Mouse (Mus musculus): ENCODE results near the gene Hs3st6. TPM values are rescaled to one million over a fixed set of nuclear protein-coding genes. Genes with fewer than 3 reads are reported as not detected.

Hs3st6 gene
- 0.48 TPM in 1 of 2 replicates, not detected in the other for polyA plus RNA-seq (2014; fragmentation: Nextera tagmentation; extraction: Ambion mirVana)

DNA sequence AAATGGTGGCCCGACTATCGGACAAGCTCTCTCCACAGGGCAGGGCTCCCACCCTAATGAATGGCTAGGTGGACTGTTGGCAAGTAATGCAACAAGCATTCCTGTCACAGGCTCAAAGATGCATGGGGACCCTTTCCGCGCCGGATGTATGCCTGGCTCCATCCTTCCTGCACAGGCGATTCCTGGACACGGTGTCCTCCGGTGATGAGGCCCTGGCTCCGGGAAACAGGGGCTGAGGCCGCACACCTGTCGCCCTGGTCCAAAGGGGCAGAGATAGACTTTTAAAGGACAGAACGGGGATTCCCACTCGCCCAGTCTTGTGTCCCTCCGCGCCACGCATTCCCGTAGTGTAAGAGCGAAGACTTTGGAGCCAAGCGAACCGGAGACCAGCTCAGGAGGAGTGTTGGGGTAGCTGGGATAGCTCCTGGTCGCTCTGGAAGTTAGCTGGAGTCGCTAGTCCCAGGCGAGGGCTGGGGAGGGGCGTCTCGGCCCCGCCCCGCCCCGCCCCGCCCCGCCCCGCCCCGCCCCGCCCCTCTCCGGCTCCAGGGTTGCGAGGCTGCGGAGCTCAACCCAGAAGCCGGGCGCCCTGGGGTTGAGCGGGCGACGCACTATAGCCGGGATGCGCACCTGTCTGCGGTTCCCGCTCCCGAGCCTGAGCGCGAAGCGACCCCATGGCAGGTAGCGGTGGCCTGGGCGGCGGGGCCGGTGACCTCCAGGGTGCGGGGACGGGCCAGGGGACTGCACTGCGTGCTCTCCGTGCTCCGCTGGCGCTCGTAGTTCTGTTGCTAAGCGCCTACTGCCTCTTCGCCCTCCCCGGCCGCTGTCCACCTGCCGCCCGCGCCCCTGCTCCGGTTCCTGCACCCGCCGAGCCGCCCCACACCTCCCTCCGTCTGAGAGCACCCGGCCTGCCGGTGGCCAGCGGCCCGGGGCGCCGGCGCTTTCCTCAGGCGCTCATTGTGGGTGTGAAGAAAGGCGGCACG lies at the start of gene Hs3st6:
Gene Hs3st6 (plus strand): TSS at position 574 of the 980 bp plus-strand sequence.
- H3K36me3 ChIP-seq (ENCODE audit: control insufficient read depth, insufficient read depth, low read length), result no peaks in the 10 kb centered on the region
- H3K27ac ChIP-seq (ENCODE audit: low read depth, low read length), result no peak within 1 kb of the TSS
- peaks cover 47% of the 10 kb centered on the region for H3K27me3 ChIP-seq (ENCODE audit: control insufficient read depth, insufficient read depth, low read length)
- no peaks in the 10 kb centered on the region for H3K9me3 ChIP-seq (ENCODE audit: control insufficient read depth, low read length)
- under 1% methylated on average over 71 of the region's 82 CpGs for WGBS
- H3K4me2 ChIP-seq (ENCODE audit: low read depth, low read length), result peak within 1 kb of the TSS; percentile 69
- 0 out of 2 replicates have a peak, but pooled peaks cover 6% of the 10 kb centered on the region for H3K4me1 ChIP-seq (ENCODE audit: control insufficient read depth, insufficient read depth, low read length)
- peak within 1 kb of the TSS; percentile 47; the same call in 1 of the 2 replicates for H3K9ac ChIP-seq (replicated peaks; ENCODE audit: low read depth, low read length)
- peak within 1 kb of the TSS; percentile 38 for H3K4me3 ChIP-seq (ENCODE audit: low read depth, low read length)
- ATAC-seq (ENCODE audit: low read depth), result peak; percentile 58; the same call in 1 of the 2 replicates

DNA sequence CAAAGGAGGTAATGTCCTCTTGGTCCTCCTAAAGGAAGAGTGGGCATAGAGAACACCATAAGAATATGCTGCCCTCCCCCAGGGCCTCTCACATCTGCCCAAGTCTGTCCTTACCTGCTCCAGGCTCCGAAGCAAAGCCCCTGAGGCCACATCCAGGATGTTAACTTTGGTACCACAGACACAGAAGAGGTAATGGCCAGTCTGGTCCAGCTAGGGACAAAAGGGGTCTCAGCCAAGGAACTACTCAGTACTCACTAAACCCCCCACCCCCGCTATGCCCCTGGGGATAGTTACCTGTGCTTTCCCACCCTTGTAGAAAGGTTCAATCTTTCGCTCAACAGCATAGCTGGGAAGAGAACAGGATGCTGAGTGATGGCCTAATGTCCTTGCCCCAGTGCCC lies 47.0 kb upstream of the Hs3st6 start:
- no peak for ATAC-seq (ENCODE audit: low read depth)
- Histone ChIP-seq H3K9ac (replicated peaks; ENCODE audit: low read depth, low read length) (no peak overlapping the region), H3K4me2 (ENCODE audit: low read depth, low read length) (no peak overlapping the region), H3K4me3 (ENCODE audit: low read depth, low read length) (no peak overlapping the region), H3K27ac (ENCODE audit: low read depth, low read length) (no peak overlapping the region), H3K9me3 (ENCODE audit: control insufficient read depth, low read length) (no peaks in the 10 kb centered on the region), H3K27me3 (ENCODE audit: control insufficient read depth, insufficient read depth, low read length) (no peaks in the 10 kb centered on the region), H3K4me1 (ENCODE audit: control insufficient read depth, insufficient read depth, low read length) (peaks cover 7% of the 10 kb centered on the region; the same call in 1 of the 2 replicates), H3K36me3 (ENCODE audit: control insufficient read depth, insufficient read depth, low read length) (peaks cover 28% of the 10 kb centered on the region)
- 97% methylated on average over 3 of the region's 3 CpGs for WGBS

DNA sequence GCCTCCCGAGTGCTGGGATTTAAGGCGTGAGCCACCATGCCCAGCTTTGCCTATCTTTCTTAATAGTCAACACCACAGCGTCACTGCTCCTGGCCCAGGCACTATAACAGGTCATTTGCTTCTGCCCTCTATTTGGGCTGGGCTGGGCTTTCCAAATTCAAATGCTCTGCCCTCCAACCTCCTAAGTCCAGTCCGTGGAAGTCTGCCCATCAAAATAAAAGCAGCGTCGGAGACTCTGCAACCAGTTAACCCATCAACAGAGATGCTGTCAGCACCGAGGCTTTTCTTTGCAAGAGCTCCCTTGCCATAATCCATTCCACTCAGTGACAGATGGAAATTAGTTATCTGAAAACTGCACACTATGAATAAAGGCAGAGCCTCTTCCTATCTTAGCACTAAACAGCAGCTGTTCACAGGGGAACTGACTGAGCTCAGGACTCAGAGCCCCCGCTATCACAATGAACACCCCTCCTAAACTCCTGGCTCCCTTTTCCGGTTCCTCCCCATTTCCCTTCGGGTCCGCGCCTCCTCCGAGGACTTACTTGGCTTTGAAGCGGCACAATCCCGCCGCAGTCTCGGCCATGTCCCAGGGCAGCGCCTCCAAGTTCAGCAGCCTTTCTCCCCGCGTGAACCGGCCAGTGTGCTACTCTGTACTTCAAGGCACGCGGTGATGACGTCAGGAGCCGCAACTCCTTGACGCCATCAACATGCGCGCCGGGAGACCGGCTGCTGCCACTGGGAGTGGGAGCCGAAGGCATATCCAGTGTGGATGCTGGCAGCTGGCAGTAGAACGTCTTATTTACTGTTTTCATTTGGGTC lies 45.6 kb upstream of the Hs3st6 start, which contains the start of gene Tbl3:
Gene Tbl3 (minus strand): TSS at position 679 of the 819 bp plus-strand sequence.
- Histone ChIP-seq H3K4me1 (ENCODE audit: control insufficient read depth, insufficient read depth, low read length) (peaks cover 7% of the 10 kb centered on the region; the same call in 1 of the 2 replicates), H3K9me3 (ENCODE audit: control insufficient read depth, low read length) (no peaks in the 10 kb centered on the region), H3K27ac (ENCODE audit: low read depth, low read length) (peak within 1 kb of the TSS; percentile 73), H3K9ac (replicated peaks; ENCODE audit: low read depth, low read length) (peak within 1 kb of the TSS; percentile 68), H3K27me3 (ENCODE audit: control insufficient read depth, insufficient read depth, low read length) (no peaks in the 10 kb centered on the region), H3K36me3 (ENCODE audit: control insufficient read depth, insufficient read depth, low read length) (peaks cover 15% of the 10 kb centered on the region; the same call in 1 of the 2 replicates), H3K4me2 (ENCODE audit: low read depth, low read length) (peak within 1 kb of the TSS; percentile 89), H3K4me3 (ENCODE audit: low read depth, low read length) (peak within 1 kb of the TSS; percentile 80)
- ATAC-seq (ENCODE audit: low read depth), result peak; percentile 93
- WGBS, result 4% methylated on average over 32 of the region's 32 CpGs

DNA sequence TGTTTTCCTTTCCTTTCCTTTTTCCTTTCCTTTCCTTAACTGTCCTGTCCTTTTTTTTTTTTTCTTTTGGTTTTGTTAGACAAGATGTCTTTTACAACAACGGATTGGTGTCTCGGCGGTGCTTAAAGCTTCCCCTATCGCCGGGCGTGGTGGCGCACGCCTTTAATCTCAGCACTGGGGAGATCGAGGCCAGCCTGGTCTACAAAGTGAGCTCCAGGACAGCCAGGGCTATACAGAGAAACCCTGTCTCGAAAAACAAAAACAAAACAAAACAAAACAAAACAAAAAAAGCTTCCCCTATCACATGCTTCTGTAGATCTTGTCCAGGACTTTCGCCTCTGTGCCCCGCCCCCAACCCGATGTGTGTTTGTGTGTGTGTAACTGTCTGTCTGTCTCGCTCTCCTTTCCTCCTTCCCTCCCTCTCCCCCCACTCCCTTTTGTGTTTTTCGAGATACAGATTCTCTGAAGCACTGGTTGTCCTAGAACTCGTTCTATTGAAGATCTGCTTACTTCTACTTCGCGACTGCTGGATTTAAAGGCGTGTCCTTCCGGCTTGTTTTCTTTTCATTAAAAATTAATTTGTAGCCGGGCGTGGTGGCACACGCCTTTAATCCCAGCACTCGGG lies 44.9 kb upstream of the Hs3st6 start:
- ATAC-seq (ENCODE audit: low read depth), result peak; percentile 51; the same call in 1 of the 2 replicates
- 7% methylated on average over 24 of the region's 24 CpGs for WGBS
- Histone ChIP-seq H3K9ac (replicated peaks; ENCODE audit: low read depth, low read length) (peak overlapping the region; percentile 68), H3K4me1 (ENCODE audit: control insufficient read depth, insufficient read depth, low read length) (peaks cover 7% of the 10 kb centered on the region; the same call in 1 of the 2 replicates), H3K27ac (ENCODE audit: low read depth, low read length) (peak overlapping the region; percentile 73), H3K9me3 (ENCODE audit: control insufficient read depth, low read length) (no peaks in the 10 kb centered on the region), H3K27me3 (ENCODE audit: control insufficient read depth, insufficient read depth, low read length) (no peaks in the 10 kb centered on the region), H3K4me3 (ENCODE audit: low read depth, low read length) (peak overlapping the region; percentile 80), H3K36me3 (ENCODE audit: control insufficient read depth, insufficient read depth, low read length) (peaks cover 13% of the 10 kb centered on the region; the same call in 1 of the 2 replicates), H3K4me2 (ENCODE audit: low read depth, low read length) (peak overlapping the region; percentile 89)

DNA sequence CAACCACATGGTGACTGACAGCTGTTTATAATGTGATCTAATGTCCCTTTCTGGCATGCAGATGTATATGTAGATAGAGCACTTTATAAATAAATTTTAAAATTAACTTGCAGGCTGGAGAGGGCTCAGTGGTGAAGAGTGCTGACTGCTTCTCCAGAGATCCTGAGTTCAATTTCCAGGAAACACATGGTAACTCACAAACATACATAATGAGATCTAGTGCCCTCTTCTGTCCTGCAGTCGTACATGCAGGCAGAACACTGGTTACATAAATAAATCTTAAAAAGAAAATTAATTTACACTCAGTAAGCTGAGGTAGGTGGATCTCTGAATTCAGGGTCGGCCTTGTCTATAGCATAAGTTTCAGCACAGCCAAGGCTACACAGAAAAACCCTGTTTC lies 44.1 kb upstream of the Hs3st6 start:
- H3K4me1 ChIP-seq (ENCODE audit: control insufficient read depth, insufficient read depth, low read length), result peaks cover 7% of the 10 kb centered on the region; the same call in 1 of the 2 replicates
- no peak overlapping the region for H3K4me2 ChIP-seq (ENCODE audit: low read depth, low read length)
- no peak overlapping the region for H3K4me3 ChIP-seq (ENCODE audit: low read depth, low read length)
- no peak overlapping the region for H3K27ac ChIP-seq (ENCODE audit: low read depth, low read length)
- H3K9me3 ChIP-seq (ENCODE audit: control insufficient read depth, low read length), result no peaks in the 10 kb centered on the region
- H3K27me3 ChIP-seq (ENCODE audit: control insufficient read depth, insufficient read depth, low read length), result no peaks in the 10 kb centered on the region
- ATAC-seq (ENCODE audit: low read depth), result no peak
- H3K9ac ChIP-seq (replicated peaks; ENCODE audit: low read depth, low read length), result no peak overlapping the region
- 28% methylated on average over 2 of the region's 2 CpGs for WGBS
- peaks cover 10% of the 10 kb centered on the region; the same call in 1 of the 2 replicates for H3K36me3 ChIP-seq (ENCODE audit: control insufficient read depth, insufficient read depth, low read length)

DNA sequence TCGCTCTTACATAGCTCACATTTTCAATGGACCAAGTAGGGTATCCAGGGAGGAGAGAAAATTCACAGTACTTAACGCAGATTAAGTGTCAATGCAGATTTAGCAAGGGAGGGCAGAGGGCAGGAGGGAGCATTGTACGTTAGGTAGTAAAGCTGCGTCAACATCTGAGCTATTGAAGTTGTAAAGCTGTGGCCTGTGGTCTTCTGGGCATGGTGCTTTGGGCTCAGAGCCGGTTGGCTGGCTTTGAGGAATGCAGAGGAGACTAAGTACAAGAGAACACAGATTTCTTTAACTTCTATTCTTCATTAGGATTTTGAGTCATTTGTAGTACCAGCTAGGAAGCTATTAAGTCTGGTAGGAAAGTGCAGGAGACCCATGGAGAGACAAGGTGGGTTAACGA lies 37.2 kb upstream of the Hs3st6 start:
- Histone ChIP-seq H3K4me1 (ENCODE audit: control insufficient read depth, insufficient read depth, low read length) (peaks cover 5% of the 10 kb centered on the region; the same call in 1 of the 2 replicates), H3K27ac (ENCODE audit: low read depth, low read length) (no peak overlapping the region), H3K4me3 (ENCODE audit: low read depth, low read length) (no peak overlapping the region), H3K27me3 (ENCODE audit: control insufficient read depth, insufficient read depth, low read length) (no peaks in the 10 kb centered on the region), H3K9ac (replicated peaks; ENCODE audit: low read depth, low read length) (no peak overlapping the region), H3K9me3 (ENCODE audit: control insufficient read depth, low read length) (no peaks in the 10 kb centered on the region), H3K4me2 (ENCODE audit: low read depth, low read length) (no peak overlapping the region), H3K36me3 (ENCODE audit: control insufficient read depth, insufficient read depth, low read length) (0 out of 2 replicates have a peak, but pooled peaks cover 4% of the 10 kb centered on the region)
- no peak for ATAC-seq (ENCODE audit: low read depth)
- WGBS, result 50% methylated on average over 6 of the region's 6 CpGs

- H3K4me1 ChIP-seq (ENCODE audit: control insufficient read depth, insufficient read depth, low read length), result peaks cover 6% of the 10 kb centered on the region; the same call in 1 of the 2 replicates
Measured at GRCm38 (mm10) chr17:24716166-24716682, 36.6 kb upstream of the Hs3st6 start.

DNA sequence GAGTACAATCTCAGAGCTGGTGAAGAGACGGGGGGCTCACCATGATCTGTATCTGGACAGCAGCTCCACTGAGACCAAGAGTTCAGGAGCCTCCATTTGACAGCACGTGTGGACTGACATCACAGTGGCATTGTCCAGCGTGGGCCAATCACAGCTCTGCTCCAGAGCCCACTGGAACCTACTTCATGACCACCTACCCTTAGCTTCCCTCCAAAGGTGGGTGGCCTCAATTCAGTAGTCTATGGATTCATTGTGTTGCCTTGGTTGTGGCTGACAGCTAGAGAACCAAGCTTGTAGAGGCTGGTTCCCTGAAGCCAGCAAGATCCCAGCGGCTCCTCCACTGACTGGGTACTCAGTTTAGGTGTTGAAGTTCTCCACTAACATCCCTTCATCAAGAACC lies 34.8 kb upstream of the Hs3st6 start, which contains the start of the genes Rnf151 and Rps2:
Gene Rnf151 (minus strand): TSS at position 121 of the 400 bp plus-strand sequence.
Gene Rps2 (plus strand): TSS at position 174 of the 400 bp plus-strand sequence.
- H3K4me1 ChIP-seq (ENCODE audit: control insufficient read depth, insufficient read depth, low read length), result peaks cover 21% of the 10 kb centered on the region
- no peak within 1 kb of the TSS for H3K27ac ChIP-seq (ENCODE audit: low read depth, low read length)
- WGBS, result 86% methylated on average over 4 of the region's 4 CpGs
- no peaks in the 10 kb centered on the region for H3K27me3 ChIP-seq (ENCODE audit: control insufficient read depth, insufficient read depth, low read length)
- H3K4me2 ChIP-seq (ENCODE audit: low read depth, low read length), result peak within 1 kb of the TSS; percentile 55
- H3K9ac ChIP-seq (replicated peaks; ENCODE audit: low read depth, low read length), result no peak within 1 kb of the TSS
- peak within 1 kb of the TSS; percentile 83; the same call in 1 of the 2 replicates for H3K4me3 ChIP-seq (ENCODE audit: low read depth, low read length)
- no peak for ATAC-seq (ENCODE audit: low read depth)
- no peaks in the 10 kb centered on the region for H3K9me3 ChIP-seq (ENCODE audit: control insufficient read depth, low read length)
- H3K36me3 ChIP-seq (ENCODE audit: control insufficient read depth, insufficient read depth, low read length), result peaks cover 19% of the 10 kb centered on the region

More at GRCm38 (mm10) chr17:24716166-24716682, 36.6 kb upstream of the Hs3st6 start:
- no peak overlapping the region for H3K27ac ChIP-seq (ENCODE audit: low read depth, low read length)
- H3K36me3 ChIP-seq (ENCODE audit: control insufficient read depth, insufficient read depth, low read length), result peaks cover 6% of the 10 kb centered on the region
- no peak overlapping the region for H3K4me3 ChIP-seq (ENCODE audit: low read depth, low read length)
- 95% methylated on average over 15 of the region's 15 CpGs for WGBS
- no peaks in the 10 kb centered on the region for H3K9me3 ChIP-seq (ENCODE audit: control insufficient read depth, low read length)
- H3K9ac ChIP-seq (replicated peaks; ENCODE audit: low read depth, low read length), result no peak overlapping the region
- no peak for ATAC-seq (ENCODE audit: low read depth)
- no peaks in the 10 kb centered on the region for H3K27me3 ChIP-seq (ENCODE audit: control insufficient read depth, insufficient read depth, low read length)
- no peak overlapping the region for H3K4me2 ChIP-seq (ENCODE audit: low read depth, low read length)
